Mouse (Mus musculus) kidney, adult 2 months (tissue): ENCODE data around the gene Gm13090.

Experiments
- CTCF ChIP-seq: fragments of 200-500 bp; conservative IDR thresholded peaks from 2 replicates; pipeline ENCODE4 v1.5.1; 2011; ENCODE audit warnings: low read depth, mild to moderate bottlenecking, control low read depth, low read length, moderate library complexity, mixed read lengths; ENCODE audit not compliant: insufficient read depth, insufficient read length
- POLR2A ChIP-seq: fragments of 200-500 bp; IDR thresholded peaks from one replicate; pipeline ENCODE4 v1.6.1; 2011; ENCODE audit warnings: low read depth, low read length, control low read depth

DNA sequence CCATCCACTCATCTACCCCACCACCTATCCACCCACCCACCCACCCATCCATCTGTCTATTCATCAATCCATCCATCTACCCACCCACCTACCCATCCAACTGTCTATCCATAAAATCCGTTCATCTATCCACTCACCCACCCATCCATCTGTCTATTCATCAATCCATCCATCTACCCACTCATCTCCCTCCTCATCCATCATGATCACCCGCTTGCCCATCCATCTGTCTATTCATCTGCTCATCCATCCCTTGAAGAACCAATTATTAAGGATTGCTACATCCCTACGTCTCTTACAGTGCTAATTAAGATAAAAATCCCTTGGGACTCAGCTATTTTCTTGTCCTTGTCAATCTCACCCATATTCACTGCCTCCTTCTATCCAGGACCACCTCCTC, 29.5 kb downstream of the Gm13090 start:
- TF ChIP-seq POLR2A (no peak), CTCF (no peak)
